Mouse (Mus musculus): ENCODE data around the gene Xrcc4.

- TF ChIP-seq CTCF (IDR thresholded peaks at IDR 0.05; ENCODE audit: control insufficient read depth, insufficient read depth, insufficient read length) (no peak), MYOG (IDR thresholded peaks at IDR 0.05; ENCODE audit: control insufficient read depth, extremely low read depth, insufficient read length) (no peak)
These were observed 78.3 kb downstream of the Xrcc4 start for GRCm38 (mm10) chr13:90011129-90011528.

Data from C2C12 (cell line).